Mouse (Mus musculus) left cerebral cortex, postnatal 14 days (tissue): Measurements from ENCODE around the gene Ltn1. TPM values are rescaled to one million over a fixed set of nuclear protein-coding genes. Genes with fewer than 3 reads are reported as not detected.

Source experiments
- DNase-seq, 2 experiments: peaks; one replicate each; pipeline ENCODE4 v3.0.0; 2021 to 2022; ENCODE audit warnings: low spot score in 2 of 2, mixed read lengths in 1 of 2
- intact Hi-C: fragments of 180-260 bp; cut with DNase I; formaldehyde crosslinking; loops from one replicate; pipeline ENCODE4 v1.15.1; 2025
- total RNA-seq, 2 experiments: library from RNA; stranded (reverse); gene quantifications; 2 replicates each; pipeline ENCODE4 v1.2.3; 2021

Gene Ltn1
- total RNA-seq, 2 experiments from 2014 or later: 47.6 to 48.1 TPM

DNA sequence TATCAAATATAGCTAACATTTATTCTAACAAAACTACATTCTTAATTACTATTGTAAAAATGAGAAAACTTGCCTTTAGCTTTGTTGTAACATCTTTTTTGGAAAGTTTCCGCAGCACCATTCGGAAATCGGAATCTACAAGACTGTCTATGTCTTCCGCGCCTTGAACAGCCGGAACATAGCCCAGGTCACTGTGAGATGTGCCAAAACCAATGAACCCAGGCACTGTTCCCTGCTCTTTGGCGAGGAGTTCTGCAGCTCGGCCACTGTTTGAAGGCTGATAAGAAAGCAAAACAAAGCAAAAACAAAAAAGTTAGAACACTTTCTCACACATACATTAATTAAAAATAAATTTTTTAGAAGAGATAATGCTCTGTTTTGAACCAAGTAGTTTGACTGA is 4.9 kb downstream of the Ltn1 start:
- DNase-seq: no peak
- intact Hi-C loops: loop anchor here (10.0 kb wide), 1 partner anchor 63 kb away; no protein-coding TSS in a partner anchor

DNA sequence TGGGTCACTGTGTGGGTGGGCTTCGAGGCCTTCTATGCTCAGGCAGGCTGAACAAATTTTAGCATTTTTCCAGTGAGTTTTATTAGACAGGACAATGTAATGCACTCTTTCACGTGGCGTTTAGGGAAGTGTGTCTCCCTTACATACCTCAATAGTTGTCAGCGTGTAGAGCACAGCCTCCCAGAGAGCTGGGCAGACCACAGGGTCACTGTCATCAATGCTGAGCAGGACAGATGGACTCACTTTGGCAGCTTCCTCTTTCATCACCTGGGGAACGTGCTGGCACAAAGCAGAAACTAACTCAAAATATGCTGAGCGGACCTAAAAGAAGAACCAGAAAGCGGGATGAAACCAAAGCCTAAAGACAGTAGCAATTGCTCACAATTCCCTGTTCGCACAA is 11.8 kb downstream of the Ltn1 start:
- intact Hi-C loops: loop anchor here (5.0 to 10.0 kb wide), 2 partner anchors 52 to 56 kb away; no protein-coding TSS in a partner anchor
- DNase-seq: no peak

DNA sequence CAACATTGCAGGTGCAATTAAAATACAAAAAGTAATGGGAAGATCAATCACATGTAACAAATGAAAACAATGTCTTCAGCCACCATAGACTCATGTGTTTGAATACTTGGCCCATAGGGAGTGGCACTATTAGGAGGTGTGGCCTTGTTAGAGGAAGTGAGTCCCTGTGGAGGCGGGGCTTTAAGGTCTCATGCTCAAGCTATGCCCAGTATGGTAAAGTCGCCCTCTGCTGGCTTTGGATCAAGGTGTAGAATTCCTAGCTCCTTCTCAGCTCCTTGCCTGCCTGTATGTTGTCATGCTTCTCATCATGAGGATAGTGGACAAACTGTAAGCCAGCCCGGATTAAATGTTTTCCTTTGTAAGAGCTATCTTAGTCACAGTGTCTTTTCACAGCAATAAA is 27.4 kb downstream of the Ltn1 start:
- no peak for DNase-seq
- intact Hi-C loops: no loop called here

DNA sequence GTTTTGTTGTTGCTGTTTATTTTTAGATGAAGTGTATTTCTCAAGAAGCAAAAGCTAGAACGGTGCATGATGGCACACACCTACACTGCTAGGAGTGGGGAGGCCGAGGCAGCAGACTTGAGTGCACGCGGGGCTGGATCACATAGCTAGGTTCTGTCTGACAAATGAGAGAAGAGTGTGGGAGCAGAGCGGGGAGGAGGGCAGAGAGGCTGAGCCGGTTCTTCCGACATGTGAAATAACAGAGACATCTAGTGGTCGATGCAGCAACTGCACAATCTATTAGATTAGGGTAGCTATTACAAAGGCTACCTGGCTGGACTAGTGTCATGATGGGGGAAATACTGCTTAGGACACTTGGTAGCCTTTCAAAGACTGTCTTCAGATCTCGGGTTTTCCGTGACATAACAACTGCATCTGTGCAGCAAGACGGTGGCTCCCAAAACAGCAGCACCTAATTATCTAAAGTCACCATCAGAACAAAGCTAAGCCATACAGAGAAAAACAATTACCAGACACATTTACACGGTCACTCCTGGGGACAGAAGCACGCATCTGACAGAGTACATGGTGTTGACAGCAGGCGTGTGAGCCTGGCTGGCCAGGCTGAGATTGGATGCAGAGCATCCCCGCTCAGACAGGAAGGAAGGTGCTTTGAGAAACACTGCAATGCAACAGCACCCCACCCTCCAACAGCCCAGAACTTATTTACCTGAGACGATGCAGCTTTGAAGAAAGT is 38.4 kb downstream of the Ltn1 start:
- intact Hi-C loops: loop anchor here (10.0 kb wide), 1 partner anchor 1589 kb away; the partner anchor contains the start of gene Adamts1
- DNase-seq: peak; percentile 67 to 70

DNA sequence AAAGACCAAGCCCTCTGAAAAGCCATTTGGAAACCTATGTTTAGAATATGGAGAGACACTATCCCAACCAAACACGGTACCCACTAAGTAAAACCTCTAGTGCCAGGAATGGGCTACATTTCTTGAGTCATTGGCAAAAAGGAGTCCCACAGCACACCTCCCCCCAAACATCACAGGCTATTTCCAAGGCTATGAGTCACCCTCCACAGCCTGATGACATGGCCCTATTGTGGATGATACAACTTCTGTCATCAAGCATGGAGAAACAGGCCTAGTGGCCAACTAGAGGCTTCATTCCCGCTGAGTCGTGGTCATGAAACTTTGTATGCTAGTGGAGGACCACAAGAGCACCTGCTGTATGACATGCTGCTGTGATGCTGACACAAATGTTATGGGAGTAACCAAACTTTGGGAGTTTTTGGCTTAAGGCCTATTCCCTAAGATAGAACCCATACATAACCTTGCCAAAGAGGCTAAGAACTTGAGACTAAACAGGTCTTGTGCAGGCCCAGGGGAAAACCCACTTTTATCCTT is 44.9 kb downstream of the Ltn1 start:
- intact Hi-C loops: no loop called here
- no peak for DNase-seq

DNA sequence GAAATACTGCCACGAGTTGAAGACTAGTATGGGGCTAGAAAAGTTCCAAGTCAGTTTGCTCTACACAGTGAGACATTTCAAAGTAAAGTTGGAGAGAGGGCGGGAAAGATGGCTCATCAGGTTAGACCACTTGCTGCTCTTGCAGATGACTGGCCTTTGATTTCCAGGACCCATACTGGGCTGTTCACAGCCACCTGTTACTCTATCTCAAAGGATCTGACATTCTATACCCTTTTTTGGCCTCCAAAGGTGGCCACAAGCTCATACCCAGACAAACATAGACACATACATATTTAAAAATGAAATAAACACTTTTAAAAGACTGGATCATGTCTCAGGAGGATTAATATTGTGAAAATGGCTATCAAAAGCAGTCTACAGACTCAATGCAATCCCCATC is 48.0 kb downstream of the Ltn1 start:
- no peak for DNase-seq

DNA sequence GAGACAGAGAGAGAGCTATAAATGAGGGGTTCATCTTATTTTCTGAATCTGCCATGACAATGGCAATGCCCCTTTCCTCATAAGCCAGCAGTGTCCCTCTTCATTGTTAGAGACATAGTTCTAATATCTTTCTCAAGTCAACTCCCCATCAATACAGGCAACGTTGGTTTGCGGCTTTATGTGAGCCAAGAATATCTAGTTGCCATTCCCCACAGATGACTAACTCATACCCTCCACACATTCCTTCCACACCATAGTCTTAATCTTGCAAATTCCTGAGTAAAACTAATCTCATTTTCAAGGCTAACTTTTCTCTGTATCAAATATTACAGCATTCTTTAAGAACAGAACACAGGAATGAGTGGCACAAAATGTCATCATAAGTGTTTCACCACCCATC is 49.4 kb downstream of the Ltn1 start:
- DNase-seq: no peak

More for the DNA sequence above, 48.0 kb downstream of the Ltn1 start:
- intact Hi-C loops: no loop called here

DNA sequence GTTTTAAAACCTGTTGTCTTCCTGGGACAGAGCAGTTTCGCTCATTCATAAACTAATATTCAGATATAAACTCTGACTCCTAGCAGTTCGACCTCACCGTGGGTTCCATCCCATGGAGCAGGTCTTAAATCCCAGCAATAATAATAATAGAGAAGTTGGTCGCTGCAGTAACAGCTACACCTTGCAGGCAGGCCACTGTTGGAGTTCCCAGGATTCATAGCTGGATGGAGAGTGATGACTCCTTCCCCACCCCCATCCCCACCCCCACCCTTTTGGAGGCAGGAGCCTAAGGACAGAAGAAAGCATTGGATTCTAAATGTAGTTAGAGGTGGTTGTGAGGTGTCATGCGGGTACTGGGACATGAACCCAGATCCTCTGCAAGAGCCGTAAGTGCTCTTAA is 66.0 kb downstream of the Ltn1 start:
- intact Hi-C loops: loop anchor here (10.0 kb wide), 1 partner anchor 58 kb away; no protein-coding TSS in a partner anchor
- no peak for DNase-seq

More for the DNA sequence above, 49.4 kb downstream of the Ltn1 start:
- intact Hi-C loops: no loop called here

DNA sequence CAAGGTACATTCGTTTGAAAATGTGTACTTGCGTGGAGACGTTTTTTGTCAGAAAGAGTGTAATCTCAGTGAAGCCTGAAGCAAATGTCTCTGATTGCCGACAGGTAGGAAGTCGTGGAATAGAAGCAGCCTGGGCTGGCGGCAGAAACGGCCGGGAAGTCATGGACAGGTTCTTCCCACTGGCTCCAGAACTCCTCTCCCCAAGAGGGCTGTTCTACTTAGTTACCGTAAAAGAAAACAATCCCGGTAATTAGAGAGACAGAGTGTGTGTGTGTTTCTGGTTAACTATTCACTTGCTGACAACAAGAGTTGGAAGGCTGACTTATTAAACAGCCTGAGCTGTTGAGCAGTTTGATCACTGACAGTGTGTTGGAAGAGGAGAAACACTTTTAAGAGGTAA is 66.4 kb downstream of the Ltn1 start:
- intact Hi-C loops: loop anchor here (10.0 kb wide), 1 partner anchor 59 kb away; no protein-coding TSS in a partner anchor
- no peak for DNase-seq

DNA sequence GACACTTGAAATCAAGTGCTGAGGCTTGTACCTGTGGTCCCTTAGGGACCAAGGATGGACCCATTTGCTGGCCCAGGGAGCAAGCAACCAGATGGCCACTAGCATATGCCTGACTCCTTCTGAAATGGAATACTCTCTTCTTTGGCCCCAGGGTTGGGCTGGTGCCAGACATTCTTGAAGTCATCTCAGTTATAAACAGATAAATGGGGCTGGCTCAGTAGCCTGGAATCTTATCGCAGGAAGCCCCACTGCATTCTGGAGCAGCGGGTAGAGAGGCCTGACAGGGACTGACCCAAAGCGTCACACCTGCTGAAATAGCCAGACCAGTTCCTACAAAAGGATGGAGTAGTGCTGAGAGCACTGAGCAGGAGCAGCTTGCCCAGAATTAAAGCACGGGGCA is 68.2 kb downstream of the Ltn1 start:
- no peak for DNase-seq
- intact Hi-C loops: loop anchor here (10.0 kb wide), 1 partner anchor 61 kb away; no protein-coding TSS in a partner anchor

DNA sequence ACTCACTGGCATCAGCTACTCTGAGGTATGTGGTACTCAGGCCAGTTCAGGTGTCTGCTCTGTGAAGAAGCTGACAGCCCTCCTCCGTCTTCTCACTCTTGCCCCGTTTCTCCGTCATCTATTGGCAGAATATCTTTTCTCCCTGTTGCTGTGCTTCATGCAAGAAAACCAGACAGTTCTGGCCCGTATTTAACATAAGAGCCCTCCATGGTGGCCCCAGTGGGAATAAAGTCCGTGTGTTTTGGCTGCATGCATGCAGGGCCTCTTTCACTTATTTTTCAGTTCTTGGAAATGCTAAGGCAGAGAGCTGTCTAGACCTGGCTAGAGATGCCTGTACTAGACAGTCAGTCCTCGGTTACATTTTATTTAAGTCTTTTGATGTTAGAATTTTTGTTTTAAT is 72.3 kb downstream of the Ltn1 start:
- intact Hi-C loops: loop anchor here (10.0 kb wide), 1 partner anchor 65 kb away; no protein-coding TSS in a partner anchor
- no peak for DNase-seq

DNA sequence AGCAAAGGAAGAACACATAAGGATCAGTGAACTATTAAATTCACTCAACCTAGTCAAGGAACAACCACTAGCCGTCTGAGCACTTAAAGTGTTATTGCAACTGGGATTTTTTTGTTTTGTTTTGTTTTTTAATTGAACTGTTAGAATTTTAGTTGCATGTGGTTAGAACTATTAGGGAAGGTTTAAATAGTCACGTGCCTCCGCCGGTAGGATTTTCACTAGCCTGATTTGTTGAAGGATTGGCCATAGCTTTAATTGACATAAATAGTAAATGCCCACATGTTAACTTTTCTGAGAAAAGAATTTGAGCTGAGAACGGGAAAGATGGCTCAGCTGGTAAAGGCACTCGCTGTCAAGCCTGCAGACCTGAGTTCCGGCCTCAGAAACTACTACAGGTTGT is 77.7 kb downstream of the Ltn1 start:
- intact Hi-C loops: no loop called here
- no peak for DNase-seq

DNA sequence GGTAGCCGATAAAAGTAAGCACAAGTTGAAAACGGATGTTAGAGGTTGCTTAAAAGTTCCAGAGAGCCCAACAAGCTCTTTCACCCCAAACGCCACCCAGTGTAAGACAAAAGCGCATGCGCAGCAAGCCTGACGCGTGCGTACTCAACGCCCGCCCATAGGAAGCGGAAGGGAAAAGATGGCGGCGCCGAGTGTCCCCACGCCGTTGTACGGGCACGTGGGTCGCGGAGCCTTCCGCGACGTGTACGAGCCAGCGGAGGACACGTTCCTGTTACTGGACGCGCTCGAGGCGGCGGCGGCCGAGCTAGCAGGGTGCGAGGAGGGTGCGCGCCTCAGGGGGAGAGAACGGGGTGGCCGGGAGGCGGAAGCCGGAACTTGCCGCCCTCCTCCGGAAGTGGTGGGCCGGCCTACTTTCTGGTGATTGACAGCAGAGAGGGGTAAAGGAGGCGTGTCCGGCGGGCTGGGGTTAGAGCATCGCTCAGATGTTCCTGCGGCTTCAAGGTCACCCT is 78.3 kb downstream of the Ltn1 start, which contains the start of gene N6amt1:
Gene N6amt1, plus strand, starts transcription at position 111 of the 509 bp plus-strand sequence.
- DNase-seq: peak; percentile 89 to 92
- intact Hi-C loops: no loop called here

DNA sequence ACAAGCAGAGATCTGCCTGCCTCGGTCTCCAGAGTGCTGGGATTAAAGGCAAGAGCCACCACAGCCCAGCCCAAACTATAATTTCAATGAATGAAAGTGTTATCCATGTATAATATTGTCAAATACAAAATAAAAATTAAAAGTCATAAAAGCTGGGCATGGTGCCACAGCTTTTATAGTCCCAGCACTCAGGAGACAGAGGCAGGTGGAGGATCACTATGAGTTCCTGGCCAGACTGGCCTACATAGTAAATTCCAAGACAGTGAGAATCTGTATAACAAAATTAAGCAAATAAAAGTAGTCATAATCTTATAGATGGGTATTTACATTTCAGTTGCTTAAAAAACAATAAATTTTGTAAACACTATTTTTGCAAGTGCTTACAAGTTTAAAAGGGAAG is 78.8 kb downstream of the Ltn1 start:
- no peak for DNase-seq
- intact Hi-C loops: no loop called here

DNA sequence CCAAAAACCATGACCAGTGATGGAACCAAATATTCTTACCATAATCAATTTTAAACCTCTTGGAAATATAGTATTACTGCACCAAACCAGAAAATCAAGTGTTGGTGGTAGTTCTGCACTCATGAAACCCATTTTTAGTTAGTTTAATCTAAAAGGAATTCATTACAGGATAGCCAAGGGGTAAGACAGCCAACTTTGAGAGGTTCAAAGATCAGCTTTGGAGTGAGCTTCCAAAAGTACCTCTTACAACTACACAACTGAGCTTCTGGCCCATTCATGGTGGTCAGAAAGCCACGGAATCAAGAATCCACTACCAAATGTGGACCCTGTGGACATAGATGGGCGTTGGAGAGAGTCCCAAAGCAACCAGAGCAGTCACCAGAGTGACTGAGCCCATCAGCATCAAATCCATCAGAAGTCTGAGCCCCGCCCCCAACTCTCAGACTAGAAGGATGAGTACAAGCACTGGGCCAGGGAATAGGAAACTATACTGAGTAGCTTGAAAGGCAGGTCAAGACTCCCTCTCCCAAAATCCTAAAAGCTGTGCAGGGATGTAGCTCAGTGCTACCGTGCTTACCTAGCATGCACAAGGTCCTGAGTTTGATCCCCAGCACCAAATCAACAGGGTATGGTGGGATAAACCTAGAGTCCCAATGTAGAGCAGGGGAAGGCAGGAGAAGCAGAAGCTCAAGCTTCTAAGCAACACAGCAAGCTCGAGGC is 80.9 kb downstream of the Ltn1 start:
- no peak for DNase-seq
- intact Hi-C loops: no loop called here

DNA sequence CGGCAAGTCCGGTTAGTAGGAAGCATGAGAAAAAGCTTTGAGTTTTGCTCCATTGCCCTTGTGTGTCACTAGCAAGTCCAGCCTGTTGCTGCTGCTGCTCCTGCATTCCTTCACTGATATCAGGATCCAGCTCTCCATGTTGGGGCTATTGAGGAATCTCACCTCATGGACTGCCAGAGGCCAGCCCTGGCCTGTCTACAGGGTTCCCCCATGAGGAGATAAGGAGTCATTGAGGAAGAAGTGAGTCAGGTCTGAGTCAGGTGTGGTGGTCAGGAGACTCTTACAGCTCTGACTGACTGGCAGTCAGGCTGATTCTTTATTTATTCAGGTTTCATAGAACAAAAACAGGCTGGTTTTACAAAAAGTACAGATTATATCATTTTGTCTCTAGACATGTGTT is 84.3 kb downstream of the Ltn1 start:
- no peak for DNase-seq
- intact Hi-C loops: no loop called here

DNA sequence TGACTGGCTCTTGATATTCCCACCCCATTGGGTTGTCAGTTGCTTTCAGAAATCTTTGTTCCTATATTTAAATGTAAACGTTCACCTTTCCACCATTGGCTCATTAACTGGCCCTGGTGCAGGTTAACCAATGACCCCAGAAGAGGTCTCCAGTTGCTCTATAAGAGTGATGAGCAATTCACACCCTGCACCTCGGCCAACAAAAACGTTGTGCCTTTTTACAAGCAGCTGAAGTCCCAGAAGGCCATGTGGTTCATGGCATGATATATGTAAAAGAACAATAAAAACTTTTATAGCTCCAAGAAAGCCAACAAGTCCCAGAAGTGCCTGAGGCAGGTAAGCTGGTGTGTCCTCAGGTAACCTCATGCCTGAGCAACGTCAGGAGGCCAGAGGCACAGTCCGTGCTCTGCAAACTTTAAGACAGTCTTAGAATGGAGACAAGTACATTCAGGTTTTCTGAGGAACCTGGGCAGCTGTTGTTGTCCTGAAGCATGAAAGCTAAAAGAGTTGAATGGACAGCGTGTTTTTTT is 91.3 kb downstream of the Ltn1 start:
- DNase-seq: no peak
- intact Hi-C loops: no loop called here

DNA sequence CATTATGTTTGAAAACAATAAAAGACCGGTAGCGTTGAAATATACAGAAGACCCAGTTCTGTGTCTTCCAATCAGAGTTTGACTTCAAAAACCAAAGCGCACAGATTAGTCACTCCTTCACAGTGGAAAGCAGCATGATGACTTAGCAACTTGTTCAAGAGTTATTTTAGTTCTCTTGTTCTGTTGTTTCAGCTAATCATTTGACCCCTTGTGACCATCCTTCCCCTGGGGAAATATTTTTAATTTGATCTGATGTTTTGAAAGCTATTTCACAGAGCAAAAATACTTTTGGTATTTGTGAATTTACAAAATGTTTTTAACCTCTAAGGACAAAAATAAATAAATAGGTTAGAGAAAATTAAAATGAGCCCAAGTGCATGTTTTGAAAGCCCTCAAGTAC is 97.7 kb downstream of the Ltn1 start:
- no peak for DNase-seq
- intact Hi-C loops: no loop called here

DNA sequence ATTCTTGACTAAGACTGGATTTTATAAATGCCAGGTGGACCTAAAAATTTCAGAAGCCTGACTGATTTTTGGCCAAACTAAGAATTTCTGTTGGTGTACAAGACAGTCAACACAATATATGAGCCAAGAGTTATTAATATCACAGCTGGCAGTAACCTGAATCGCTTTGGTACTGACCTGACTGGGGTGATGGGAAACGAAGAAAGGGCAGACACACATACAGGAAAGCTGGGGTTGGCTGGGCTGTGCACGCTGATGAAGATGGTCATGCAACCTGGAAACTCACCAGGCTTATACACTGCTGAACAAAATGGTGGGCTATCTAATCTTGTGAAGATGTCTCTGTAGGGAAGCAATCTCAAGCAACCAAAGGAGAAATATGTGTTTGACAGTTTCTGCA is 102.4 kb downstream of the Ltn1 start:
- intact Hi-C loops: no loop called here
- no peak for DNase-seq
